Mouse (Mus musculus): ENCODE measurements around the gene Xpnpep1. TPM values are rescaled to one million over a fixed set of nuclear protein-coding genes. Genes with fewer than 3 reads are reported as not detected.

The Xpnpep1 gene
- total and polyA plus RNA-seq, 3 experiments: 49.8 to 70.1 (median 59.8) TPM

- Histone ChIP-seq H3K27ac (no peak overlapping the region), H3K36me3 (ENCODE audit: control insufficient read depth, insufficient read depth, low read length) (no peaks in the 10 kb centered on the region), H3K79me2 (replicated peaks; ENCODE audit: control insufficient read depth, insufficient read depth, low read length) (peaks cover 5% of the 10 kb centered on the region), H3K9ac (ENCODE audit: low read depth, low read length) (no peak overlapping the region), H3K4me3 (no peak overlapping the region), H3K27me3 (ENCODE audit: control insufficient read depth, insufficient read depth, low read length) (no peaks in the 10 kb centered on the region), H3K4me1 (ENCODE audit: control insufficient read depth, insufficient read depth, low read length) (peaks cover 7% of the 10 kb centered on the region)
- intact Hi-C loops (cut with DNase I): no loop called here
- TF ChIP-seq CTCF (IDR thresholded peaks at IDR 0.05) (no peak), EP300 (IDR thresholded peaks at IDR 0.05; ENCODE audit: insufficient read depth, low read depth, low read length) (no peak), POLR2A (IDR thresholded peaks at IDR 0.05; ENCODE audit: insufficient read depth, low read depth, low read length) (no peak)
- 87% methylated on average over 10 of the region's 10 CpGs for WGBS
- no peak for DNase-seq
Measured at GRCm38 (mm10) chr19:53033159-53033943, 6.7 kb downstream of the Xpnpep1 start.

- H3K27me3 ChIP-seq (ENCODE audit: control insufficient read depth, insufficient read depth, low read length): no peaks in the 10 kb centered on the region
- H3K79me2 ChIP-seq (replicated peaks; ENCODE audit: control insufficient read depth, insufficient read depth, low read length): peaks cover 5% of the 10 kb centered on the region
- 47% methylated on average over 3 of the region's 3 CpGs for WGBS
- DNase-seq: no peak
- no peak overlapping the region for H3K27ac ChIP-seq
- H3K4me1 ChIP-seq (ENCODE audit: control insufficient read depth, insufficient read depth, low read length): peaks cover 7% of the 10 kb centered on the region
- no peaks in the 10 kb centered on the region for H3K36me3 ChIP-seq (ENCODE audit: control insufficient read depth, insufficient read depth, low read length)
- TF ChIP-seq POLR2A (IDR thresholded peaks at IDR 0.05; ENCODE audit: insufficient read depth, low read depth, low read length) (no peak), EP300 (IDR thresholded peaks at IDR 0.05; ENCODE audit: insufficient read depth, low read depth, low read length) (no peak), CTCF (IDR thresholded peaks at IDR 0.05) (no peak)
- intact Hi-C loops (cut with DNase I): no loop called here
- H3K4me3 ChIP-seq: no peak overlapping the region
- no peak overlapping the region for H3K9ac ChIP-seq (ENCODE audit: low read depth, low read length)
Measured at GRCm38 (mm10) chr19:53032647-53033046, 7.4 kb downstream of the Xpnpep1 start.

- Histone ChIP-seq H3K4me3 (no peak overlapping the region), H3K36me3 (ENCODE audit: control insufficient read depth, insufficient read depth, low read length) (no peaks in the 10 kb centered on the region), H3K79me2 (replicated peaks; ENCODE audit: control insufficient read depth, insufficient read depth, low read length) (peaks cover 5% of the 10 kb centered on the region), H3K4me1 (ENCODE audit: control insufficient read depth, insufficient read depth, low read length) (peaks cover 2% of the 10 kb centered on the region), H3K27ac (no peak overlapping the region), H3K9ac (ENCODE audit: low read depth, low read length) (no peak overlapping the region), H3K27me3 (ENCODE audit: control insufficient read depth, insufficient read depth, low read length) (no peaks in the 10 kb centered on the region)
- TF ChIP-seq EP300 (IDR thresholded peaks at IDR 0.05; ENCODE audit: insufficient read depth, low read depth, low read length) (no peak), POLR2A (IDR thresholded peaks at IDR 0.05; ENCODE audit: insufficient read depth, low read depth, low read length) (no peak), CTCF (IDR thresholded peaks at IDR 0.05) (no peak)
- peak in 1 of 2 experiments; percentile 15 for DNase-seq
- 31% methylated on average over 8 of the region's 8 CpGs for WGBS
- intact Hi-C loops (cut with DNase I): no loop called here
Measured at GRCm38 (mm10) chr19:53031957-53032371, 8.1 kb downstream of the Xpnpep1 start.

GRCm38 (mm10) chr19:53030279-53030678 is 9.7 kb downstream of the Xpnpep1 start:
- Histone ChIP-seq H3K9ac (ENCODE audit: low read depth, low read length) (no peak overlapping the region), H3K27ac (no peak overlapping the region), H3K36me3 (ENCODE audit: control insufficient read depth, insufficient read depth, low read length) (no peaks in the 10 kb centered on the region), H3K4me3 (no peak overlapping the region), H3K4me1 (ENCODE audit: control insufficient read depth, insufficient read depth, low read length) (peaks cover 1% of the 10 kb centered on the region), H3K79me2 (replicated peaks; ENCODE audit: control insufficient read depth, insufficient read depth, low read length) (peaks cover 6% of the 10 kb centered on the region), H3K27me3 (ENCODE audit: control insufficient read depth, insufficient read depth, low read length) (no peaks in the 10 kb centered on the region)
- intact Hi-C loops (cut with DNase I): no loop called here
- WGBS: 86% methylated on average over 6 of the region's 6 CpGs
- TF ChIP-seq EP300 (IDR thresholded peaks at IDR 0.05; ENCODE audit: insufficient read depth, low read depth, low read length): no peak
- TF ChIP-seq POLR2A (IDR thresholded peaks at IDR 0.05; ENCODE audit: insufficient read depth, low read depth, low read length): no peak
- TF ChIP-seq CTCF (IDR thresholded peaks at IDR 0.05): no peak
- peak in 1 of 2 experiments; percentile 16 for DNase-seq

GRCm38 (mm10) chr19:53029686-53030085 is 10.3 kb downstream of the Xpnpep1 start:
- peaks cover 6% of the 10 kb centered on the region for H3K79me2 ChIP-seq (replicated peaks; ENCODE audit: control insufficient read depth, insufficient read depth, low read length)
- H3K9ac ChIP-seq (ENCODE audit: low read depth, low read length): no peak overlapping the region
- intact Hi-C loops (cut with DNase I): no loop called here
- H3K4me3 ChIP-seq: no peak overlapping the region
- H3K4me1 ChIP-seq (ENCODE audit: control insufficient read depth, insufficient read depth, low read length): peaks cover 1% of the 10 kb centered on the region
- H3K27ac ChIP-seq: no peak overlapping the region
- no peaks in the 10 kb centered on the region for H3K36me3 ChIP-seq (ENCODE audit: control insufficient read depth, insufficient read depth, low read length)
- no peak for TF ChIP-seq EP300 (IDR thresholded peaks at IDR 0.05; ENCODE audit: insufficient read depth, low read depth, low read length)
- TF ChIP-seq POLR2A (IDR thresholded peaks at IDR 0.05; ENCODE audit: insufficient read depth, low read depth, low read length): no peak
- TF ChIP-seq CTCF (IDR thresholded peaks at IDR 0.05): no peak
- no peak for DNase-seq
- WGBS: 93% methylated on average over 5 of the region's 5 CpGs
- H3K27me3 ChIP-seq (ENCODE audit: control insufficient read depth, insufficient read depth, low read length): no peaks in the 10 kb centered on the region

GRCm38 (mm10) chr19:53029045-53029444 is 11.0 kb downstream of the Xpnpep1 start:
- 94% methylated on average over 7 of the region's 7 CpGs for WGBS
- TF ChIP-seq CTCF (IDR thresholded peaks at IDR 0.05) (peak; percentile 39), EP300 (IDR thresholded peaks at IDR 0.05; ENCODE audit: insufficient read depth, low read depth, low read length) (no peak)
- Histone ChIP-seq H3K36me3 (ENCODE audit: control insufficient read depth, insufficient read depth, low read length) (no peaks in the 10 kb centered on the region), H3K27ac (no peak overlapping the region), H3K4me3 (no peak overlapping the region), H3K27me3 (ENCODE audit: control insufficient read depth, insufficient read depth, low read length) (no peaks in the 10 kb centered on the region), H3K4me1 (ENCODE audit: control insufficient read depth, insufficient read depth, low read length) (peaks cover 1% of the 10 kb centered on the region), H3K79me2 (replicated peaks; ENCODE audit: control insufficient read depth, insufficient read depth, low read length) (peaks cover 6% of the 10 kb centered on the region), H3K9ac (ENCODE audit: low read depth, low read length) (no peak overlapping the region)
- DNase-seq: no peak
- intact Hi-C loops (cut with DNase I): no loop called here
